Mouse (Mus musculus) yolk sac, embryonic 10.5 days (tissue): Measurements from ENCODE around the gene Zfp867.

Experiments used
- DNase-seq: peaks from one replicate; pipeline ENCODE4 v3.0.0-alpha.2; 2017; ENCODE audit warnings: low spot score

The Zfp867 gene

DNA sequence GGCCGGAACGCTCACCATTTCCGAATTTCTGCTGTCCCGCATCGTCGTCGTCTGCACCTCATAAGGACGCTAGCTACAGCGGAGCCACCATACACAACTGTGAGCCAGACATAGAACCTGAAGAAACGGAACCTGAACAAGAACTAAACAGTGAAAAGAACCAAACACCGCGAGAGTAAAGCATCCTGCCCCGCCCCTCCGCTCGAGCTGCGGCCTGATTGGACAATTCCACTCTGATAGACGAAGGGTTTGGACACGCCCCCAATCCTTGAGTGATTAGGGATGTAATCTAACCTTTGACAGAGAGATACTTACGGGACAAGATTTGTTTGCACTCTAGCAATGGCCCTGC lies at the start of gene Zfp867:
TSS of gene Zfp867 (minus strand) at position 149 of the 352 bp plus-strand sequence.
- peak; percentile 89 for DNase-seq

DNA sequence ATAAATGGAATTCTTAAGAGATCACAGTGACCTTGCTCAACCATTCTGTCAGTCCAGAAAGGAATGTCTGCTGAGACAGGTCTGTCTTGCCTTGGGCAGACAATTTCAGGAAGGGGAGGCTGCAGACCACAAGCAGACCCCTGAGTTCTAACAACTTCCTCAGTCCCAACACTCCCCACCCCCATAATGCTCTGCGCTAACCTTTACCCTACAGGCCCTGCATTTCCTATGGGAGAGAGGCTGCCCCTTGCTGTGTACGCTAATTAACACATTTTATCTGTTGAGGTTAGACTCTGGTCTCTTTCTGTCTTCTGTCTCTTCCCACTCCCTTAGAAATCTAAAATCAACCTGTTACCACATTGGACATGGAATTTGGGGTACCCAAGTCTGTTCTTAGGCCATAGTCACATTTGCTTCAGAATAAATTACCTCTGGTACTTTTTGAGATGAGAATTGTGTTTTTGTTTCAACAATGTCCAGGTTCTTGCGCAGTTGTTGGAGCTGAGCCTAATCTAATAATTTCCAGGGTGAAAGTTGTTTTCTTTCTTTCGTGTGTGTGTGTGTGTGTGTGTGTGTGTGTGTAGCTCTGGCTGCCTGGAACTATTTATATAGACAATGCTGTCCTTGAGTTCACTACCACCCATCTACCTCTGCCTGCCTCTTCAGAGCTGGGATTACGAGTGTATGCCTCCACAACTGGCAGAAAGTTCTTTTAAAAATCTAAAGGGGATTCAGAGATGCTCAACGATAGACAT lies 47.6 kb upstream of the Zfp867 start:
- DNase-seq = no peak

DNA sequence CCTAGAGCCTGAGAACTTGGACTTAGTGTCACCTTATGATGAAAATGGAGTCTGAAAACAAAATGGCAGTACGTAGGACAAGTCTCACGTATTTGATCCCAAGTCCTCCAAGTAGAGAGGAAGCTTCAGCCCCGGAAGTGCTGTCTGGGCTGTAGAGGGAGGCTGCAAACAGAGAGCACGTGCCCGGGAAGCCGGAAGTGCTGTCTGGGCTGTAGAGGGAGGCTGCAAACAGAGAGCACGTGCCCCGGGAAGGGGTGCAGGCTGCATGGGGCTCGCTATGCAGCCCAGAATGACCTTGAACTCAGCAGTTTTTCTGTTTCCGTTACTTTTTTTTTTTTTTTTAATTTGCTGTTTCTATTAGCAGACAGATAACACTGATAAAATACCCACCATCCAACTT lies 46.0 kb upstream of the Zfp867 start:
- DNase-seq = no peak

DNA sequence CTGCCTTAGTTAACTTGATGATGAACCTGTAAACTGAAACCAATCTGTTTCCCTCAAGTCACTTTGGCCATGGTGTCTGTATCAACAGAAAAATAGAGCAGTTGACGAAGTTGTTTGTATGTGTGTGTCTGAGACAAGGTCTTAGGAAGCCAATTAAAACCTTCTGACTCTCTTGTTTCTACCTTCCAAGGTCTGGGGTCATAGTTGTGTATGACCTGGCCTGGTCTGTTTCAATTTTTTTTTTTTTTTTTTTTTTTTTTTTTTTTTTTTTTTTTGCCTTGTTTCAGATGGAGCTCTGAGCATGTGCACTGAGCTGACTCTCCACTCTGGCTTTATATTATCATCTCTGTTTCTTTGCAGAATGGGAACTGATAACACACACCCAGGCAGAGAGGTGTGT lies 45.2 kb upstream of the Zfp867 start:
- no peak for DNase-seq

DNA sequence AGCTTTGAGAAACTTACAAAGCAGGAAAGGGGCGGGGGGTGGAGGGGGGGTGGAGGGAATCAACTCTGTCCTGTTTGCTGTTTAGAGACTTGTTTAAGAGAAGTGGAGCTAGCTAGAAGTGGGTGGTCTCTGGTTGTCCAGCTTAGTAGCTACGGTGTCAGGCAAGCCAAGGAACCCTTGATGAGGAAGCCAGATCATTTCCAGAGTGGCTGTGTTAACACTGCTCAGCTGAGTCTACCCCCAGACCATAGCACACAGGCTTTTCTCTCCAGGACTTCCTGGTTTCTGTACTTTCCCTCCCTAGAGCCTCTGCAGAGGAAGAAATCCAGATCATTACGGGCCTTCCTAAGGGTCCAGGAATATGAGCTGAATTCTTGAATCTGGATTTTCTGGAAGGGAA lies 42.5 kb upstream of the Zfp867 start:
- no peak for DNase-seq

DNA sequence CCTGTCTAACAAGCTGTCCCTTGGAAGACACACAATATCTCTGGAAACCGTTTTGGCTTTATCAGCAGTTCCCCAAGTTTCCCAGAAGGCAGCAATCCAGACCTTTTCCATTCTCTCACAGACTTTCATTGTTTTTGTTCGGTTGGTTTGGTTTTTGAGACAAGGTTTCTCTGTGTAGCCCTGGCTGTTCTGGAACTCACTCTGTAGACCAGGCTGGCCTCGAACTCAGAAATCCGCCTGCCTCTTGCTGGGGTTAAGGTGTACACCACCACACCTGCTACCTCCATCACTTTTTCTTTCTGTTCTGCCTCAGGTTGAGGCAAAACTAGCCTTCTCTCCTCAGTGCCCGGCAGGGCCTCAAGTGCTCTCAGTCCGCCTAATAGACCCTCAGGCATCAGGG lies 42.1 kb upstream of the Zfp867 start:
- no peak for DNase-seq

DNA sequence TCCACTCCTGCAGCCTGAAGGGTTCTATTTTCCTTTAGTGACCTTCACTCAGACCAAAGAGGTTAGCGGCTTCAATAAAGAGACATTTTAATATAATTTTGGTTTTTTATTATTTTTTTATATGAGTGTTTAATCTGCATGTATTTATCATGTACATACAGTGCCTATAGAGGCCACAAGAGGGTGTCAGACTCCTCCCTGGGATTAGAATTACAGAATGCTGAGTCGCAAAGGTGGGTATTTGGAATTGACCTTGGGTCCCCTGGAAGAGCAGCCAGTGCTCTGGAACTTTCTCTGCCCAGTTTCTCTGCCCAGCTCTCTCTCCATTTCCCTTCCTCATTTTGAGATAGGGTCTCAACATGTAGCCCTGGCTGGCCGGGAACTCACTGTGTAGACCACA lies 41.3 kb upstream of the Zfp867 start:
- DNase-seq = no peak

DNA sequence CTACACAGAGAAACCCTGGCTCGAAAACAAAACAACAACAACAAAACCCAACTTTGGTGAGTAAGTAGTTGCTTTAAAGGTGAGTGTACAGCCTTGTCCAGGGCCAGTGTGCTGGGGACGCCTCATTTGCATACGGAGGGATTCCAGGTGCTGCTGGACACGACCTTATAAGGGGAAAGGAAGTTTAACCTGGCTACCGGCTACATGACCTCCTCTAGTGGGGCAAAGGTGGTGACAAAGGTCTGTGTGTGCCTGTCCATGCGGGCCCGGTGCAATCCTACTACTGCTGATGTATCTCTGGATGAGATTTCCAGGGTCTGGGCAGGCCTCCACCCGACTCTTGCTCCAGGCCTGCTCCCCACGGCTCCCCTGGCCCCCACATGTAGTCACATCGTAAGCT lies 40.5 kb upstream of the Zfp867 start:
- DNase-seq = peak; percentile 64

DNA sequence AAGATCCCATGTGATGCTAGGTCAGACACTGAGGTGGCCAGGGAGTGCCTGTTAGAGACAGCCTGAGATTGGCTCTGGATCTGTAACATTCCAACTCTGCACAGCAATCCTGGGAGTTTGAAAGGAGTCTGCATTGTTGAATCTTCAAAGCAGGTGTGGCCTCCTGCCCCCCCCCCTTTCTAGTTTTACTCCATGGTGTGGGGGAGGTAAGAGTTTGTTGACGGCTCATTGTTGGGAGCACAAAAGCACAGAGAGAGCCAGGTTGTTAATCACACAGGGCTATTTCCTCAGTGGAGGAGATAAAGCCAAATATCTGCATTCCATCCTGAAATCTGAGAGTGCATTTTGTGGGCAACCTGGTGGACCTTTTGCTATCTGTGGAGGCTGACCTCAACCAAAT lies 39.3 kb upstream of the Zfp867 start:
- no peak for DNase-seq

DNA sequence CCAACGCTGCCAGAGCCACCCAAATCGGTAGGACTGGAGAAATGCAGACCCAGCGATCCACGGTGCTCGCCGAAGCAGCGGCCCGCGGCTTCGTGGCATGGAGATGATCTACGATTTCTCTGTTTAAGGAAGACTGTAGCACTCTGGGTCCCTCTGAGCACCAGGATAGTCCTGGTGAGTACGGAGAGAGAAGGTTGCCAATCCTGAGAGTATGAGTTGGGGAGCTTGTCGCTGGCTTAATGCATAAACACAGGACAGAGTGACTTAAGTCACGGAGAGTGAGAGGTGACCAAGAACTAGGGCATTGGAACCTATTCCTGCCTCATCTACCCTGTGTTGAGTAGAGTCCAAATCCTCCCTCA lies 34.4 kb upstream of the Zfp867 start:
- no peak for DNase-seq

DNA sequence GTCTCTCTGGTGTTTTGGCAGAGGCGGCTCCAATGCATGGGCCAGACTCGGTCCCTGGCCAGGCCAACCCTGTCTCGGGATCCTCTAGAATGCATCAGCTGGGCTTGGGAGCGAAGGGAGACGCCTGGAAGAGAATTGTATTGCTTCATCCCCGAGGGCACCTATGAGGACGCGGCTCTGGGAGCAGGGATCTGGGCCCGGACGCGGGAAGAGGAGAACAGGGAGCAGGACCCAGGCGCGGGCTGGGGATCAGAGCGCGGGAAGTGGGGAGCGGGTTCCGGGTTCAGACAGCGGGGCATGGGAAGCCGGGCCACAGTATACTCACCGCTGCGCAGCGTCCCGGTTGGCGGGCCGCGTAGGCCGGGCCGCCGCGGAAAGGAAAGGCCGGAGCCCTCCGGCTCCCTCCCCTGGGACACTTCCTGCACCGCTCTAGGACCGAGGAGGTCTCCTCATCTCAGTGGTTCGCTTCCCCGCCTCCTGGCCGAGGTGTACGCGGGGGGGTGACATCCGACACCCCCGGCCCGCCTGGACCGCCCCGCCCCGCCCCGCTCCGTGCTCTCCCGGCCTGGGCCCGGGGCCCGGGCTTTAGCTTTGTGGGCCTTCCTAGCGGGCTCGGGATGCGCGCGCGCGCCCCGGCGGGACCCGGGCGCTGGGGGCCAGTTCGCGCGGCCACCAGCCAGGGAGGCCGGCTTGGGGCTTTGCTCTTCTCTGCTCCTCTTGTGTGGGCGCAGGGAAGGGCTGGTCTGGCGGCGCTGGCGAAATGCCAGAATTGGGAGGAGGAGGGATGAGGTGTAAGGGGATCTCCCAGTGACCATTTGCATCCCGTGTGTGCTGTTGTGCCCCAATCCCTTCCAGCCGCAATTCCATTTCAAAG lies 33.8 kb upstream of the Zfp867 start:
- peak; percentile 95 for DNase-seq

DNA sequence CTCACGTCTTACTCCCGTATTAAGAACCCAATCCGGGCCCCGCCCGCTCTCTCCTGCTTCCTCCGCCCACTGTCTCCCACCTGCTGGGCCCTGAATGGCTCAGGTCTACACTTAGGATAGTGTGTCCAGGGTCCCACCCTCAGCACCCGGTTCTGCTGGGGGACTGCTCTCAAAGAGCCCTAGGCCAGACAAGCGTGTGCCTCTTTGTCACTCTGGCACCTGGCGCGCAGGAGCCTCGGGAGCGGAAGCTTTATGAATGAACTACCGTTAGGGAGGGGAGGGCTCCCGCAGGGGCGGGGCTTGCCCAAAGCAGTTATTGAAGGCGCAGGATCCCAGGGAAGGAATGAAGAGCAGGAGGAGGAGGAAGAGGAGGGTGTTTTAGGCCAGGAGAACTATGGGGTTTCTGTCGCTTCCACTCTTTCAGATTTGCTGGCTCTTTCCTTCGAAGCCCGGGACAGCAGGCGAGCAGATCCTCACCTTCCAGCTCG lies 33.1 kb upstream of the Zfp867 start:
- peak; percentile 83 for DNase-seq

DNA sequence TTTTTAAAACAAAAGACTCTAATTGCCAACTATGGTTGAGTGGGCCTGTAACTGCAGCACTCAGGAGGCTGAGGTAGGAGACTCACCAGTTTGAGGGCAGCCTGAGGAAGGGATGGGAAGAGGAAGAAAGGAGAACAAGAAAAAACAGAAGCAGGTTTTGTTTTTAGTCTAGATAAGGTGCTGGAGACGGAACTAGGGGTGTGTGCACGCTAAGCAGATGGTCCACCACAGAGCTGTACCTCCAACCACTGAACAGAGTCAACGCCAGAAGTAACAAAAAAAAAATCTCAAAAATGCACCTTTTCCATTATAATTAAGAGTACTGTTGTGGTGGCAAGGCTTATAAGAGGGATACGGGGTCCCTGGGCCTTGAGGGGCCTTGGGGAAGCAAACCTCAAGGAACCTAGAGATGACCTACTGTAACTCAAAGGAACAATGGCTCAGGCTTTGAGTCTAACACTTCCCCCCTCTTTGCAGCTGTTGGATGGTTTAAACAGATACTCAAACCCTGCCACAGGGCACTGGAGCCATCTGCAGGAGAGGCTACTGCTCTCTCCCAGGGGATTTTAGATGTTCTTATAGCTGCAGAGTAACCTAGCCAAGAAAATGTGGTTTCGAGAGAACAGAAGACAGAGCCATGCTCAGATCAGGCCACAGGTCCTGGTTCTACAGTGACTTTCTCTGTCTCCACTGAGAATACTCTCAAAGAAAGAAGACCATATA lies 29.9 kb upstream of the Zfp867 start:
- DNase-seq = no peak

DNA sequence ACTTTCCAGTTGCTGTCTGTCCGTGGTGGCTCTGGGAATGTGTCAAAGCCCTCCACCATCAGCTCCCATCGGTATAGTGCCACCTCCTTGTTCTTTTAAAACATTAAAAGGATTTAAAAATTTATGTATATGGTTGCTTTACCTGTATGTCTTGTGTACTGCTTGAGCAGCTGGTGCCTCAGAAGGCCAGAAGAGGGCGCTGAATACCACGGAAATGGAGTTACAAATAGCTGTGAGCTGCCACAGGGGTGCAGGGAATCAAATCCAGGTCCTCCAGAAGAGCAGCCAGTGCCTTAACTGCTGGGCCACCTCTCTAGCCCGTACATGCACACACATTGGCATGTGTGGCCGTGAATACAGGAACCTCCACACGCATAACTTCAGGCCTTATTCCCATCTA lies 25.5 kb upstream of the Zfp867 start:
- no peak for DNase-seq

DNA sequence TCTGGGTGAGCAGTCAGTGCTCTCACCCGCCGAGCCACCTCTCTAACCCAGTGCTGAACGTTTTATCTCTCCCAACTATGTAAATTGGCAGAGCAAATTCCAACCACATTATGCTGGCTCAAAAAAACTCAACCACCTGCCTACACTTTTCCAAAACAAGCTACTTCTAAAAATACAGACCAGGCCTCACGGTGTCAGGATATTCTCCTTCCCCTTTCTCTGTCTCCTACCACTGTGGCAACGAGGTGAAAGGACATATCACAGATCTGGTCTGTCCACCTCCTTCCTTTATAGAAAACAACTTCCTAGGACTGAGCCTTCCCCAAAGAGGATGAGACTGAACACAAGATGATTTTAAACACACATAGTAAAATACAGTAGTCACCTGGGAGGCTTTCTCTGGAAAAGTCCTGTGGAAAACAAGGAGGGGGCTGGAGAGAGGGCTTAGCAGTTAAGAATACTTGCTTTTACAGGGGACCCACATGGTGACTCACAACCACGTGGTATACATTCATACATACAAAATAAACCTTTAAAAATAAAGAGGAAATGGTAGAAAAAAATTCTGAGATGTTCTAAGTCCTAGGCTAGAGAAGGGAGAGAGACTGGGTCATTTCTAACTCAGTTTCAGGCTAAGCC lies 24.5 kb upstream of the Zfp867 start:
- no peak for DNase-seq

DNA sequence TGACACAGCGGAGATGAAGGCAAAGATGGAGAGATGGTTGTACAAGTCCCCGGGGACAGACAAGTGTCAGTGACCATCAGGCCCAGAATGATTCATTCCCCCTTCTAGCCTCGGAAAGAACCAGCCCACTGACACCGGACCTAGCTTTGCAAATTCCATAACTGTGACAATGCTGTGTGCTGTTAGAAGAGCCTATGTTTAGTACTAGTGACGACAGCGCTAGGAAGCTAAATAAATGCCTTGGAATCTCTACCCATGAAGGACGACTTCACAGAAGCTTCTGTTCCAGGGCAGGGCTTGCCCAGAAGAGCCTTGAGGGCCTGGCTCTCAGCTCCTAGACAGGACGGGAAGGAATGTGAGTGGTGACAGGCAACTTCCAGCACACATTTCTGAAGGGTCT lies 13.9 kb upstream of the Zfp867 start:
- no peak for DNase-seq

DNA sequence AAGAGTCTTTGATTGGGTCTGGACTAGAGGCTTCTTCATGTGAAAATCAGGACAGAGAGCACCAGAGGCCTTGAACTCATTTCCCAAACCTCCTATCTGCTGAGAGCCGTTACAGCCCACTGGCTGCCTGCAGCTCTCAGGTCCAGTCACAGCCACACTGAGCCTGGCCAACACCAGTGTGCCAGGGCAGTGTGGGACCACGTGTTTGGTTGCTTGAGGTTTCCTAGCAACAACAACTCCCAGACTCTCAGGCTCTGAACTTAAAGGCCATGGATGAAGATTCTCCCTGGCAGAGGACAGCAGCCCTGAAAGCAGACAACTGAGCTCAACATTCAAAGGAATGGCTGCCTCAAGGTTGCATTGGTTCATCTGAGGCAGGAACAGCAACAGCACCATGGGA lies 13.4 kb upstream of the Zfp867 start:
- no peak for DNase-seq

DNA sequence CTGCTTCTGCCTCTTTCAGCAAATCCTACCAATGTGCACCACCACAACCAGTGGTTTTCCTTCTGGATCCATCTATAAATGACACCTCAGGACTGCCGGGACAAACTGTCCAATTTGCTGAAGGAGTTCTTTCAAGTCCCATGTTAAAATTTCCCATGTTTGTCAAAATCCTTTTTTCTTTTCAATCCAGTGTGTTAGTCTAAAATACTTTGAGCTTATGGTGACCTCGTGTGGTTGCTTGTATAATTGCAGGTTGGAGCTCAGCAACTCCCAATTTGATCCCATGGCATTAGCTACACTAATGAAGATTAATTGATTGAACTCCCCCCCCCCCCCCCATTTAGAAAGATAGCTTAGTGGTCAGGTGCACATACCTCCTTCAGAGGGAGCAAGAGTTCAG lies 10.9 kb upstream of the Zfp867 start:
- no peak for DNase-seq

DNA sequence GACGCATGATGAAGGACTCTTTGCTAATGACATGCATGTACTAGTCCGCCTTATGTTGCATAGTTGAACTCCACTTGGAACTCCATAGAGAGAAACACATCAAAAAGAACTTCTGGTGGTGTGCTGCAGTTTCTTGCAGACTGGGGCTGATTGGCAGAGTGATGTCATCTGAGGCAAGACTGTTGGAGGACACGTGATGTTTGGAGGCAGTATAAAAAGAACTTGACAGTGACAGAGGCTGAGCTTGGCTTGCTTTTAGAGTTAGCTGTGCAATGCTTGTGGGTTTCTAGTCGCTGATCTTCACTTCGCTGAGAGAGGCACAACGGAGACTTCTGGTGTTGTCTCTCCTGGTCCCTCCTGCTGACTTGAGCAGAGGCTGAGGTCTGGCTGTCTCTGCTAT lies 5.0 kb upstream of the Zfp867 start:
- no peak for DNase-seq

DNA sequence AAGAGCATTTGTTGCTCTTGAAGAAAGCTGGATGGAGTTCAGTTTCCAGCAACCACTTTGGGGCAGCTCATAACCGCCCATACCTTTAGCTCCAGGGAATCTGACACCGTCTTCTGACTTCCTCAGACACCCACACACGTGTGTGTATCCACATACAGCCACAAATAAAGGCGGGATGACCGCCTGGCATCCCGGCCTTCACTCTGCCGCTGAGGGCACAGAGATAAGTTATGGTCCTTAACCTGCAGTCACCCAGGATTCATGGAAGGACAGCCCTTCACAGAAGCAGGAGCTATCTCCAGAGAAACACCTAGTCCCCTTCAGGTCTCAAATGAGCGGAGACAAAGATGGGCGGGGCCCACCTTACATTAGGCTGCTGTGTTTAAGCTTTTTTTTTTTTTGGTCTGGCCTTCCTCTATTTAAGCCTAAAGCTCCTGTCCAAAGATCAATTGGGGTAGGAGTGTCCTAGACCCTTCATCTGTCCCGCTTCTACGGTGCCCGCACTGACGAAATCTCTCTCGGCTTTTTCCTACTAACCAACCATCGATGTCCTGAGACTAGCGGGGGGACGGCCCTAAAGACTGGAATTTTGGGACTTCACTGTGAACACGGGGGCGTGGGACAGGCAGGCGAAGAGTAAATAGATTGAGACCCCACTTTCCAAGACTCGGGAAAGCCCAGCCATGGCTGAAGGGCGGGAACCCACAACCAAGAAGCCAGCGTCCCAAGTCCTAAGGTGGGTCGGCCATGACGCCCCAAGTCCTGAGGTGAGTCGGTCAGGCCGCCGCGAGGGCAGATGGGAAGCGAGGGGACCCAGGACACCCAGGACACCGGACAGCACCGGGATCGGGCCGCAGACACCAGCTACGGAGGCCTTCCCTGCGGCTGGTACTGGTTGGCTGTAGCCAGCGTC lies 605 bp downstream of the Zfp867 start:
- DNase-seq = no peak

DNA sequence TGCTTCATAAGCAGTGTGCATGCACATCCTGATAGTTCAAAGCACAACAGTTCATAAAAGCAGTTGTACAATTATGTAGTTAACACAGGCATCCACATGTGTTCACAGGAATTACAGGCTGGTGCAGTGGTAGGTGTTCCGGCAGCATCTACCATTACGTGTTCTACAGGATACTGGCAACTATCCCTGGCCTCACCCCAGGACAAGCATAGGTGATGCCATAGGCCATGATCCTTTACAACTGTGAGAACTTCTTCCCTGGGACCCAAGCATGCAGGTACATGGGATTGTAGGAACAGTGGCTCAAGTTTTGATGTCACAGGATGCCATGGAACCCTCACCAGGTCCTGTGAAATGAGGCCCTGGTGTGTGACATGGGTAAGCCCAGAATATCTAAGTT lies 11.8 kb downstream of the Zfp867 start:
- DNase-seq = no peak
